Mouse (Mus musculus): ENCODE results near the gene Teddm1b. TPM values are rescaled to one million over a fixed set of nuclear protein-coding genes. Genes with fewer than 3 reads are reported as not detected.
"Not testable (repeated sequence)": the region's sequence is repeated elsewhere in the genome, so short reads cannot be mapped to it uniquely, and the experiment has no call there.

Gene Teddm1b
- polyA plus RNA-seq (2015; fragmentation: Nextera tagmentation; extraction: Ambion mirVana): 0.10 and 0.11 TPM in 2 replicates

DNA sequence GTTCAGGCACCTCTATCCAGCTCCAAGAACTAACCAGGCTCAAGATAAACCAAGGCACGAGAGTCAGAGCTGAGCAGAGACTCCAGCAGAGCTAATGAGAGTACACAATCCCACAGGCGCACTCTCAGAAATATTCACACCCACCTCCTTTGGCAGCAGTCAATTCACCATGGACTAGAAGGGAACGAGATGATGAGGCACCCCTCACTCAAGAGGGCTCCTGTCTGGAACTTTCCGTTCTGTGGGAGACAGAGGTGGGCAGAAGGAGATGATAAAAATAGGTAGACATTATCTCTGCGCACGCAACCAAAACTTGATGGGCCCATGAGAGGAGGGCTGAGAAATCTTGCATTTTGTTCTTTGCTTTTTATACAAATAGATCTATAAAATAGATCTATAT is at the start of gene Teddm1b:
TSS of gene Teddm1b (plus strand) at position 301 of the 400 bp plus-strand sequence.
- 73% methylated on average over 6 of the region's 6 CpGs for WGBS

DNA sequence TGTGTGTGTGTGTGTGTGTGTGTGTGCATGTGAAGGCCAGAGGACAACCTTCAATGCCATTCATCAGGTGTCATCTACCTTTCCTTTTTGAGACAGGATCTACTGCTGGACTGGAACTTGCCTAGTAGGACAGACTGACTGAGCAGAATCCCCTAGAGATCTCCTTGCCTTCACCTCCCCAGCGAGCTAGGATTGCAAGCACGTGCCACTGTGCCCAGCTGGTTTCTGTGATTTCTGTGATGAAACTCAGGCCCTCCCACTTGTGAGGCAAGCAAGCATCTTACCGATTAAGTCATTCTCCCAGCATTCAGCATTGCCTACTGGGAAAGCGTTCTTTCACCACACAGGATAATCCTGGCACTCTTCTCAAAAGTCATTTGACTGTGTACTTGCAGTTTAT is 43.4 kb upstream of the Teddm1b start:
- Histone ChIP-seq H3K4me2 (ENCODE audit: low read depth, low read length) (no peak overlapping the region), H3K27ac (ENCODE audit: low read length) (no peak overlapping the region), H3K9me3 (replicated peaks; ENCODE audit: control insufficient read depth, low read length) (no peaks in the 10 kb centered on the region), H3K9ac (ENCODE audit: low read length) (no peak overlapping the region), H3K4me3 (ENCODE audit: low read length) (no peak overlapping the region), H3K27me3 (ENCODE audit: control insufficient read depth, insufficient read depth, low read length) (no peaks in the 10 kb centered on the region), H3K4me1 (ENCODE audit: control insufficient read depth, insufficient read depth, low read length) (no peaks in the 10 kb centered on the region), H3K36me3 (ENCODE audit: control insufficient read depth, insufficient read depth) (no peaks in the 10 kb centered on the region)
- 65% methylated on average over 4 of the region's 4 CpGs for WGBS
- ATAC-seq (replicated peaks; ENCODE audit: extremely low read depth, insufficient read depth, low FRiP score): no peak

More for the DNA sequence above, at the start of gene Teddm1b:
- Histone ChIP-seq H3K9ac (ENCODE audit: low read length) (no peak within 1 kb of the TSS), H3K36me3 (ENCODE audit: control insufficient read depth, insufficient read depth) (no peaks in the 10 kb centered on the region), H3K4me1 (ENCODE audit: control insufficient read depth, insufficient read depth, low read length) (no peaks in the 10 kb centered on the region), H3K27me3 (ENCODE audit: control insufficient read depth, insufficient read depth, low read length) (no peaks in the 10 kb centered on the region), H3K4me2 (ENCODE audit: low read depth, low read length) (no peak within 1 kb of the TSS), H3K9me3 (replicated peaks; ENCODE audit: control insufficient read depth, low read length) (no peaks in the 10 kb centered on the region), H3K27ac (ENCODE audit: low read length) (no peak within 1 kb of the TSS), H3K4me3 (ENCODE audit: low read length) (no peak within 1 kb of the TSS)
- no peak for ATAC-seq (replicated peaks; ENCODE audit: extremely low read depth, insufficient read depth, low FRiP score)

DNA sequence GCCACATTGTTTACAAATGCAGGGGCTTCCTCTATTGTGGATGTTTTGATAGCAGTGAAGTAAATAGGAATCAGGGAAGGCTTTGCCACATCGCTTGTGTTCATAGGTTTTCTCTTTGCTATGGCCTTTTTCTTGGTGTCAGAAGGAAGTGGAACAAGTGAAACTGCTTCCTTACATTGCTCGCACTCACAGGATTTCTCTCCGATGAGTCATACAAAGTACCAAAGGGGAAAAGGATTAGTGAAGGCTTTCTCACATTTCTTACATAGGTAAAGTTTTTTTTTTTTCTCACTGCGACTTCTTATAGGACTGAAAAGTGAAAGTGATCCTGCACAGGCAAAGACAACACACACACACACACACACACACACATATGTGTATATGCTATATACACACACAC is 38.1 kb upstream of the Teddm1b start:
- Histone ChIP-seq H3K27me3 (ENCODE audit: control insufficient read depth, insufficient read depth, low read length) (no peaks in the 10 kb centered on the region), H3K4me2 (ENCODE audit: low read depth, low read length) (no peak overlapping the region), H3K4me1 (ENCODE audit: control insufficient read depth, insufficient read depth, low read length) (no peaks in the 10 kb centered on the region), H3K27ac (ENCODE audit: low read length) (no peak overlapping the region), H3K36me3 (ENCODE audit: control insufficient read depth, insufficient read depth) (no peaks in the 10 kb centered on the region), H3K4me3 (ENCODE audit: low read length) (no peak overlapping the region), H3K9me3 (replicated peaks; ENCODE audit: control insufficient read depth, low read length) (no peaks in the 10 kb centered on the region), H3K9ac (ENCODE audit: low read length) (no peak overlapping the region)
- WGBS: 49% methylated on average over 4 of the region's 4 CpGs
- no peak for ATAC-seq (replicated peaks; ENCODE audit: extremely low read depth, insufficient read depth, low FRiP score)

DNA sequence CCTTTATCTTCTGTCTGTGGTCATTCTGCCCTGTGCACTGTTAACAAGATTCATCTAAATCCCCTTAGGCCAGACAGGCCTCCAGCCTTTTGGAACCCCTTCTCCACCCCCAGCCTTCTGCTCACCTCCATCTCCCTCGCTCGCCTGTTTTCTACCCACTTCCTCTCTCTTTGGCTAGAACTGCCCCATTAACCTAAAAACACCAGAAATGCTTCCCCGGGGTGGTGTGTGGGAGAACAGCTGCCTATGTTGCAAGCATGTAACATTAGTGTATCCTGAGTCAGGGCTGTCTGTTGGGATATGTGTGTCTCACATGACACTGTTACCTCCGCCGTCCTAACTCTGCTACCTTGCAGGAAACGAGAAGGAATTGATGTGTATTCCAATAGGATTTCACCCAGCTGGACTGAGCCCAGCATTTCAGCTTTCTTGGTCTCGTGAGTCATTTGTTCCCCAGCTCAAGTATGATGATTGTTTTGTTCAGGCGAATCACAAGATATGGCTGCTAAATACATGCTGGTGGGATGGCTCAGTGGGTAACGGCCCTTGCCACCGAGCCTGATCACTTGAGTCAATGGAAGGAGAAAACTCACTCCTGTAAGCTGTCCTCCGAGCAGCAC is 31.9 kb upstream of the Teddm1b start:
- ATAC-seq (replicated peaks; ENCODE audit: extremely low read depth, insufficient read depth, low FRiP score): no peak
- WGBS: 80% methylated on average over 11 of the region's 11 CpGs
- Histone ChIP-seq H3K9me3 (replicated peaks; ENCODE audit: control insufficient read depth, low read length) (no peaks in the 10 kb centered on the region), H3K9ac (ENCODE audit: low read length) (no peak overlapping the region), H3K27me3 (ENCODE audit: control insufficient read depth, insufficient read depth, low read length) (no peaks in the 10 kb centered on the region), H3K4me3 (ENCODE audit: low read length) (no peak overlapping the region), H3K36me3 (ENCODE audit: control insufficient read depth, insufficient read depth) (no peaks in the 10 kb centered on the region), H3K4me1 (ENCODE audit: control insufficient read depth, insufficient read depth, low read length) (no peaks in the 10 kb centered on the region), H3K27ac (ENCODE audit: low read length) (no peak overlapping the region), H3K4me2 (ENCODE audit: low read depth, low read length) (no peak overlapping the region)

DNA sequence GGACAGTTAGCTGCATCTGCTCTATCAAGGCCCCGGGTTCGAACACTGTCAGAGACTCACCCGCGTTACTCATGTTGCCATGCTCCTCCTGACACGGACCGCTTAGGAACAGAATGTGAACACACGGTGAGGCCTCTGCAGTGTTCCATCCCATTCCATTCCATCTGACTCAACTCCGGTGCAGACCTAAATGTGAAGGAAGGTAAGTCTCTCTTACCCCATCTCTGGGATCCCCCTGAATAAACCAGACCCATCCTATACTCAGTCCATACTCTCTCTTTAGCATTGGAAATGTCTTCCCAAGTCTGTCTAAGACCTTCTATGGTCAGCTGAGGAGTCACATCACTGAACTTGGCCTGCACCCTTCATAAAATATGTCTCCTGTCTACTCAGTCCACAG is 30.1 kb upstream of the Teddm1b start, which contains the start of gene Rgsl1:
TSS of gene Rgsl1 (minus strand) at position 101 of the 400 bp plus-strand sequence.
- no peaks in the 10 kb centered on the region for H3K9me3 ChIP-seq (replicated peaks; ENCODE audit: control insufficient read depth, low read length)
- H3K4me2 ChIP-seq (ENCODE audit: low read depth, low read length): no peak within 1 kb of the TSS
- no peaks in the 10 kb centered on the region for H3K27me3 ChIP-seq (ENCODE audit: control insufficient read depth, insufficient read depth, low read length)
- H3K27ac ChIP-seq (ENCODE audit: low read length): no peak within 1 kb of the TSS
- ATAC-seq (replicated peaks; ENCODE audit: extremely low read depth, insufficient read depth, low FRiP score): no peak
- no peaks in the 10 kb centered on the region for H3K4me1 ChIP-seq (ENCODE audit: control insufficient read depth, insufficient read depth, low read length)
- no peak within 1 kb of the TSS for H3K4me3 ChIP-seq (ENCODE audit: low read length)
- no peaks in the 10 kb centered on the region for H3K36me3 ChIP-seq (ENCODE audit: control insufficient read depth, insufficient read depth)
- WGBS: 95% methylated on average over 8 of the region's 8 CpGs
- H3K9ac ChIP-seq (ENCODE audit: low read length): no peak within 1 kb of the TSS

DNA sequence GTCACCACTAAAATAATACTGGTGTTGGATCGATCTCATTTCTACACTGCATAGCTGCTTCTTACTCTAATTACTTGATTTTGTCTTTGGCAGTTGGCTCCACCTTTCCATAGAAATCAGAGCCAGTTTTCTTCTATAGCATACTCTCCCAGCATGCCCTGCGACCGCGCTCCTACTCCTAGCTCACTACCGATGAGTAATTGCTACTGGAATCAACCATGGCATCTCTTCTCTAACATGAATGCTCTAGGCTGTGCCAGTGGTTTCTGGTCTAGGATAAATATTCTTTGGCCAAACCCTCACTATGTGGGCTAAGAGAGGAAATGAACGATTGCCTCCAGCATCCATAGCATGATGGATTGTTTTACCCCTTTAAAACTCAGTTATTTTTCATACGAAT is 27.7 kb upstream of the Teddm1b start:
- Histone ChIP-seq H3K9me3 (replicated peaks; ENCODE audit: control insufficient read depth, low read length) (no peaks in the 10 kb centered on the region), H3K4me2 (ENCODE audit: low read depth, low read length) (no peak overlapping the region), H3K36me3 (ENCODE audit: control insufficient read depth, insufficient read depth) (no peaks in the 10 kb centered on the region), H3K4me3 (ENCODE audit: low read length) (no peak overlapping the region), H3K27ac (ENCODE audit: low read length) (no peak overlapping the region), H3K9ac (ENCODE audit: low read length) (no peak overlapping the region), H3K27me3 (ENCODE audit: control insufficient read depth, insufficient read depth, low read length) (no peaks in the 10 kb centered on the region), H3K4me1 (ENCODE audit: control insufficient read depth, insufficient read depth, low read length) (no peaks in the 10 kb centered on the region)
- WGBS: 82% methylated on average over 7 of the region's 7 CpGs
- no peak for ATAC-seq (replicated peaks; ENCODE audit: extremely low read depth, insufficient read depth, low FRiP score)

DNA sequence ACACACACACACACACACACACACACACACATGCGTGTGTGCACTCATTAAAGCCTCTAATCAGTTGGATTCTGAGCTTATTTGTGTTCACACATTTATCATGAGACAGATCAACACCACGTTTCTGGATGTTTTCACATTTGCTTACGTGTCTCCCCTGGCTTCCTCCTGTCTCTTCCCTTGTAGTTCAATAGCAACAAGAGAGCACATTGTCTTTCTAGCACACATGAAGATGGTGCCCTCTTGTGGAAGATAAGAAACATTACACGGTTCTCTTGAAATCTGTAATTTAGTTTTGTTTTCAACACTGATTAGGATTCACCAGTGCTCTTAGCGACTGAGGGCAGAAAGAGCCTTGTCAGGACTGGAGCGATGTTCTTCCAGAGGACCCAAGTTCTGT is 27.3 kb upstream of the Teddm1b start:
- ATAC-seq (replicated peaks; ENCODE audit: extremely low read depth, insufficient read depth, low FRiP score): no peak
- 19% methylated on average over 6 of the region's 6 CpGs for WGBS
- Histone ChIP-seq H3K9me3 (replicated peaks; ENCODE audit: control insufficient read depth, low read length) (no peaks in the 10 kb centered on the region), H3K36me3 (ENCODE audit: control insufficient read depth, insufficient read depth) (no peaks in the 10 kb centered on the region), H3K4me2 (ENCODE audit: low read depth, low read length) (peak overlapping the region; percentile 19; the same call in 1 of the 2 replicates), H3K9ac (ENCODE audit: low read length) (0 out of 2 replicates have a peak overlapping the region, but pooled peaks have one; percentile 42), H3K27ac (ENCODE audit: low read length) (no peak overlapping the region), H3K4me1 (ENCODE audit: control insufficient read depth, insufficient read depth, low read length) (no peaks in the 10 kb centered on the region), H3K27me3 (ENCODE audit: control insufficient read depth, insufficient read depth, low read length) (no peaks in the 10 kb centered on the region), H3K4me3 (ENCODE audit: low read length) (no peak overlapping the region)

DNA sequence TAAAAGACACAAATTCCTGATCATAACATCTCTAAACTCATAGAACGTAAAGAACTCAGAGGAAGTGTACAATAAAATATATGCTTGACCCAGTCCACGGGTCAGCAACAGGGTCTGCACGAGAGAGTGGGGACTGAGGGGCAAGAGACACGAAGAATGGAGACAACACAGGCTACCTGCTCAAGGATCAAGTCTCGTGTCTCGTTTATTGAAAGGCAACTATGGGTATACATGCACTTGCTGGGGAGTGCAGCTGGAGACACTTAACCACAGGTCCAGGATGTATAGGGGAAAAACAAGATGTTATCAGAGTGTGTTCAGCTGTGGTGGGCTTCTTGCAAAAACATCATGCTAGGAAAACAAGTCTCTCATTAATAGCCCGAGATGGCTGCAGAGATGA is 21.4 kb upstream of the Teddm1b start:
- not testable (repeated sequence) for H3K27ac ChIP-seq (ENCODE audit: low read length); H3K9me3 ChIP-seq (replicated peaks; ENCODE audit: control insufficient read depth, low read length); H3K4me3 ChIP-seq (ENCODE audit: low read length); H3K9ac ChIP-seq (ENCODE audit: low read length); ATAC-seq (replicated peaks; ENCODE audit: extremely low read depth, insufficient read depth, low FRiP score); H3K27me3 ChIP-seq (ENCODE audit: control insufficient read depth, insufficient read depth, low read length); H3K4me2 ChIP-seq (ENCODE audit: low read depth, low read length); H3K36me3 ChIP-seq (ENCODE audit: control insufficient read depth, insufficient read depth); H3K4me1 ChIP-seq (ENCODE audit: control insufficient read depth, insufficient read depth, low read length)
- 65% methylated on average over 7 of the region's 7 CpGs for WGBS

DNA sequence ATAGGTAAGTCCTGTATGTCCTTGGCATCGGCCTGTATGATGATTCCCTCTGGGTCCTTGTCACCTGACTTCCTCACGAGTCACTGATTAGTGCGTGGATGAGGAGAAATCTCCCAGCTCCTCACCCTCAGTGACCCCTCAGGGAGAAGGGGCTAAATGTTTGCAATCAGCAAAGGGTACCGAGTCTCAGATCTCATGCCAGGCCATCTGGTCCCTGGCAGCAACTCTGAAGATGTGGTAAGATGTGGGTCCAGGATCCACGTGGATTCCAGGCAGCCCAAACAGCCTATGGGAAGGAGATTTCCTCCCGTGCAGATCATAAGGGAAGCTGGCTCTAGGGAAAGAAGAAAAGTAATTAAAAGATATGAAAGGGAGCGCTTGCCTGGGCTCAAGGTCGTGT is 18.2 kb upstream of the Teddm1b start:
- 67% methylated on average over 8 of the region's 8 CpGs for WGBS
- Histone ChIP-seq H3K4me3 (ENCODE audit: low read length) (no peak overlapping the region), H3K4me1 (ENCODE audit: control insufficient read depth, insufficient read depth, low read length) (no peaks in the 10 kb centered on the region), H3K9me3 (replicated peaks; ENCODE audit: control insufficient read depth, low read length) (no peaks in the 10 kb centered on the region), H3K36me3 (ENCODE audit: control insufficient read depth, insufficient read depth) (no peaks in the 10 kb centered on the region), H3K4me2 (ENCODE audit: low read depth, low read length) (no peak overlapping the region), H3K27ac (ENCODE audit: low read length) (no peak overlapping the region), H3K27me3 (ENCODE audit: control insufficient read depth, insufficient read depth, low read length) (no peaks in the 10 kb centered on the region), H3K9ac (ENCODE audit: low read length) (no peak overlapping the region)
- no peak for ATAC-seq (replicated peaks; ENCODE audit: extremely low read depth, insufficient read depth, low FRiP score)

All from heart, embryonic 16.5 days (tissue).